Mouse (Mus musculus) heart, embryonic 11.5 days (tissue): ENCODE results near the gene Xrn1. TPM values are rescaled to one million over a fixed set of nuclear protein-coding genes. Genes with fewer than 3 reads are reported as not detected.
"Not testable (repeated sequence)": the region's sequence is repeated elsewhere in the genome, so short reads cannot be mapped to it uniquely, and the experiment has no call there.

ENCODE experiments used
- ATAC-seq: fragments of 200-750 bp; cut with Nextera tagmentation; replicated peaks from 2 replicates; pipeline ENCODE4 v1.8.0; 2017; ENCODE audit warnings: moderate library complexity; ENCODE audit not compliant: insufficient number of reproducible peaks, low FRiP score, low TSS enrichment
- H3K27ac ChIP-seq: fragments of 300-500 bp; sonication (generic); 2 replicates; pipeline ENCODE4 v1.5.1; 2014; ENCODE audit warnings: mild to moderate bottlenecking, low read depth, low read length
- H3K27me3 ChIP-seq: fragments of 300-500 bp; sonication (generic); 2 replicates; pipeline ENCODE4 v1.6.1; 2014; ENCODE audit warnings: mild to moderate bottlenecking, low read length, mixed read lengths; ENCODE audit not compliant: control insufficient read depth, insufficient read depth
- H3K36me3 ChIP-seq: fragments of 300-500 bp; sonication (generic); 2 replicates; pipeline ENCODE4 v1.6.1; 2014; ENCODE audit warnings: mild to moderate bottlenecking, low read length, moderate library complexity, mixed read lengths; ENCODE audit not compliant: control insufficient read depth, insufficient read depth
- H3K4me1 ChIP-seq: fragments of 300-500 bp; sonication (generic); 2 replicates; pipeline ENCODE4 v1.6.1; 2014; ENCODE audit warnings: low read length; ENCODE audit not compliant: control insufficient read depth, insufficient read depth
- H3K4me2 ChIP-seq: fragments of 300-500 bp; sonication (generic); 2 replicates; pipeline ENCODE4 v1.6.1; 2014; ENCODE audit warnings: mild to moderate bottlenecking, moderate library complexity
- H3K4me3 ChIP-seq: fragments of 300-500 bp; sonication (generic); 2 replicates; pipeline ENCODE4 v1.5.1; 2014; ENCODE audit warnings: low read depth, low read length
- H3K9ac ChIP-seq: fragments of 300-500 bp; sonication (generic); 2 replicates; pipeline ENCODE4 v1.6.1; 2014; ENCODE audit warnings: mild to moderate bottlenecking, low read depth, low read length, moderate library complexity
- H3K9me3 ChIP-seq: fragments of 300-500 bp; sonication (generic); replicated peaks from 2 replicates; pipeline ENCODE4 v1.6.1; 2016; ENCODE audit warnings: low read length; ENCODE audit not compliant: control insufficient read depth
- WGBS: fragments of 180-500 bp; shearing (Covaris S2); extraction: QIAGEN DNeasy Blood & Tissue Kit; methylation state at CpG from one replicate; pipeline ENCODE4 v1.1.7; 2014; ENCODE audit not compliant: insufficient replicate concordance; 5-methylcytosine and 5-hydroxymethylcytosine counted together
- polyA plus RNA-seq: library from polyadenylated mRNA; unstranded; fragments of >200 nt; fragmentation: Nextera tagmentation; extraction: Ambion mirVana; gene quantifications from 2 replicates; pipeline ENCODE4 v1.2.1, GENCODE M21; 2014

The Xrn1 gene
- polyA plus RNA-seq, 1 experiment from 2014 or later, result 18.5 TPM

GRCm38 (mm10) chr9:96063083-96063802, 108.7 kb downstream of the Xrn1 start:
- WGBS, result 79% methylated on average over 2 of the region's 2 CpGs
- Histone ChIP-seq H3K27me3 (no peaks in the 10 kb centered on the region), H3K4me3 (no peak overlapping the region), H3K27ac (no peak overlapping the region), H3K36me3 (peaks cover 7% of the 10 kb centered on the region), H3K4me1 (no peaks in the 10 kb centered on the region), H3K9ac (no peak overlapping the region), H3K4me2 (no peak overlapping the region), H3K9me3 (no peaks in the 10 kb centered on the region)
- no peak for ATAC-seq

- Histone ChIP-seq H3K9ac (no peak overlapping the region), H3K4me1 (no peaks in the 10 kb centered on the region), H3K27ac (no peak overlapping the region), H3K9me3 (no peaks in the 10 kb centered on the region), H3K36me3 (no peaks in the 10 kb centered on the region; the same call in 1 of the 2 replicates), H3K4me3 (no peak overlapping the region), H3K4me2 (no peak overlapping the region), H3K27me3 (no peaks in the 10 kb centered on the region)
- ATAC-seq, result no peak
- WGBS, result 73% methylated on average over 5 of the region's 5 CpGs
Measured at GRCm38 (mm10) chr9:96063803-96064475, 109.4 kb downstream of the Xrn1 start.

- Histone ChIP-seq H3K4me2 (no peak overlapping the region), H3K9me3 (no peaks in the 10 kb centered on the region), H3K36me3 (no peaks in the 10 kb centered on the region), H3K27me3 (no peaks in the 10 kb centered on the region), H3K27ac (no peak overlapping the region), H3K9ac (no peak overlapping the region), H3K4me3 (no peak overlapping the region), H3K4me1 (no peaks in the 10 kb centered on the region)
- 53% methylated on average over 2 of the region's 2 CpGs for WGBS
- no peak for ATAC-seq
Measured at GRCm38 (mm10) chr9:96067507-96067906, 112.9 kb downstream of the Xrn1 start.

- H3K27me3 ChIP-seq, result no peaks in the 10 kb centered on the region
- H3K27ac ChIP-seq, result no peak overlapping the region
- no peak overlapping the region for H3K9ac ChIP-seq
- H3K36me3 ChIP-seq, result no peaks in the 10 kb centered on the region
- H3K4me1 ChIP-seq, result no peaks in the 10 kb centered on the region
- no peak for ATAC-seq
- no peaks in the 10 kb centered on the region for H3K9me3 ChIP-seq
- no peak overlapping the region for H3K4me2 ChIP-seq
- H3K4me3 ChIP-seq, result no peak overlapping the region
- 87% methylated on average over 13 of the region's 13 CpGs for WGBS
Measured at GRCm38 (mm10) chr9:96078752-96079315, 124.3 kb downstream of the Xrn1 start.

GRCm38 (mm10) chr9:96085293-96085692, 130.7 kb downstream of the Xrn1 start:
- no peak overlapping the region for H3K4me2 ChIP-seq
- no peaks in the 10 kb centered on the region for H3K36me3 ChIP-seq
- H3K27me3 ChIP-seq, result no peaks in the 10 kb centered on the region
- H3K9ac ChIP-seq, result no peak overlapping the region
- no peaks in the 10 kb centered on the region for H3K9me3 ChIP-seq
- ATAC-seq, result no peak
- 85% methylated on average over 6 of the region's 6 CpGs for WGBS
- H3K4me3 ChIP-seq, result no peak overlapping the region
- no peaks in the 10 kb centered on the region for H3K4me1 ChIP-seq
- H3K27ac ChIP-seq, result no peak overlapping the region

- 73% methylated on average over 2 of the region's 2 CpGs for WGBS
- no peaks in the 10 kb centered on the region for H3K36me3 ChIP-seq
- no peaks in the 10 kb centered on the region for H3K4me1 ChIP-seq
- no peaks in the 10 kb centered on the region; the same call in 1 of the 2 replicates for H3K9me3 ChIP-seq
- ATAC-seq, result no peak
- H3K9ac ChIP-seq, result no peak overlapping the region
- no peak overlapping the region for H3K4me3 ChIP-seq
- H3K27ac ChIP-seq, result no peak overlapping the region
- H3K27me3 ChIP-seq, result no peaks in the 10 kb centered on the region
- H3K4me2 ChIP-seq, result no peak overlapping the region
Measured at GRCm38 (mm10) chr9:96087671-96088070, 133.1 kb downstream of the Xrn1 start.

GRCm38 (mm10) chr9:96088456-96088855, 133.9 kb downstream of the Xrn1 start:
- not testable (repeated sequence) for H3K4me3 ChIP-seq, H3K27me3 ChIP-seq, H3K9me3 ChIP-seq, ATAC-seq, H3K27ac ChIP-seq, H3K4me2 ChIP-seq, H3K9ac ChIP-seq, H3K4me1 ChIP-seq, H3K36me3 ChIP-seq
- WGBS, result 78% methylated on average over 3 of the region's 3 CpGs

- not testable (repeated sequence) for H3K27ac ChIP-seq, H3K4me3 ChIP-seq, H3K4me1 ChIP-seq, H3K9me3 ChIP-seq, ATAC-seq, H3K27me3 ChIP-seq, H3K36me3 ChIP-seq, H3K9ac ChIP-seq, H3K4me2 ChIP-seq
- 88% methylated on average over 10 of the region's 10 CpGs for WGBS
Measured at GRCm38 (mm10) chr9:96092637-96093036, 138.1 kb downstream of the Xrn1 start.
